Mouse (Mus musculus): ENCODE results near the gene Cfap45. TPM values are rescaled to one million over a fixed set of nuclear protein-coding genes. Genes with fewer than 3 reads are reported as not detected.
A peak's percentile ranks its signal among the peaks of the same experiment; 100 is the strongest.

The Cfap45 gene
- polyA plus RNA-seq, 1 experiment from 2014 or later = 1.4 TPM

GRCm38 (mm10) chr1:172484671-172485070, 35.9 kb upstream of the Cfap45 start:
- WGBS = 58% methylated on average over 13 of the region's 13 CpGs
- Histone ChIP-seq H3K4me3 (replicated peaks) (peak overlapping the region; percentile 71), H3K27me3 (no peaks in the 10 kb centered on the region), H3K4me2 (peak overlapping the region; percentile 83), H3K9me3 (replicated peaks) (no peaks in the 10 kb centered on the region), H3K27ac (no peak overlapping the region), H3K9ac (no peak overlapping the region), H3K36me3 (peaks cover 21% of the 10 kb centered on the region), H3K4me1 (peaks cover 55% of the 10 kb centered on the region)
- no peak for ATAC-seq (replicated peaks; ENCODE audit: low FRiP score)

DNA sequence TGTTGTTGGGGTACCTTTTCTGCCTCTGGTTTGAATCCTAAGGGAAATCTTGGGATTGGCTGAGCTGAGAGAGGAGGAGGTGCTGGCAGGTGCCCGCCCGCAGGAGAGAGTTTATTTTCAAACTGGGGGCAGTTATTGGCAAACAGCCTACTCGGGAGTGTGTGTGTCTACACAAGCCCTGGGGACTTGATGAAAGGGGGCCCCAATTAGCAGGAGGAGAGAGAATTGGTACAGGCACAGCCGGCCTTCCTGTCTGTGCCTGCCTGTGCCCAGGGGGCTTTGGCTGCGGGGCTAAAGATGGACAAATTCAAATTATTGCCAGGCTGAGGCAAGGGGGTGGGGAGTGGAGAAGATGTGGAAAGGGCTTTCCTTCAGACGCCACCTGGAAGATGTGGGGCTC, 34.8 kb upstream of the Cfap45 start:
- 36% methylated on average over 6 of the region's 6 CpGs for WGBS
- ATAC-seq (replicated peaks; ENCODE audit: low FRiP score) = no peak
- Histone ChIP-seq H3K27me3 (no peaks in the 10 kb centered on the region), H3K4me3 (replicated peaks) (no peak overlapping the region), H3K4me1 (peaks cover 60% of the 10 kb centered on the region), H3K4me2 (0 out of 2 replicates have a peak overlapping the region, but pooled peaks have one; percentile 15), H3K36me3 (peaks cover 21% of the 10 kb centered on the region), H3K9ac (no peak overlapping the region), H3K27ac (no peak overlapping the region), H3K9me3 (replicated peaks) (no peaks in the 10 kb centered on the region)

GRCm38 (mm10) chr1:172486236-172486635, 34.4 kb upstream of the Cfap45 start:
- no peak overlapping the region for H3K27ac ChIP-seq
- no peaks in the 10 kb centered on the region for H3K27me3 ChIP-seq
- ATAC-seq (replicated peaks; ENCODE audit: low FRiP score) = no peak
- WGBS = 33% methylated on average over 4 of the region's 4 CpGs
- H3K9me3 ChIP-seq (replicated peaks) = no peaks in the 10 kb centered on the region
- no peak overlapping the region for H3K9ac ChIP-seq
- H3K4me3 ChIP-seq (replicated peaks) = no peak overlapping the region
- peaks cover 56% of the 10 kb centered on the region for H3K4me1 ChIP-seq
- peaks cover 24% of the 10 kb centered on the region for H3K36me3 ChIP-seq
- 0 out of 2 replicates have a peak overlapping the region, but pooled peaks have one; percentile 15 for H3K4me2 ChIP-seq

GRCm38 (mm10) chr1:172486651-172487050, 34.0 kb upstream of the Cfap45 start:
- H3K27me3 ChIP-seq = no peaks in the 10 kb centered on the region
- no peaks in the 10 kb centered on the region for H3K9me3 ChIP-seq (replicated peaks)
- H3K9ac ChIP-seq = no peak overlapping the region
- H3K4me1 ChIP-seq = peaks cover 52% of the 10 kb centered on the region
- no peak overlapping the region for H3K27ac ChIP-seq
- H3K4me2 ChIP-seq = no peak overlapping the region
- peaks cover 28% of the 10 kb centered on the region for H3K36me3 ChIP-seq
- no peak overlapping the region for H3K4me3 ChIP-seq (replicated peaks)
- 64% methylated on average over 5 of the region's 5 CpGs for WGBS
- no peak for ATAC-seq (replicated peaks; ENCODE audit: low FRiP score)

GRCm38 (mm10) chr1:172487859-172488258, 32.7 kb upstream of the Cfap45 start:
- Histone ChIP-seq H3K36me3 (peaks cover 37% of the 10 kb centered on the region), H3K4me1 (peaks cover 45% of the 10 kb centered on the region), H3K9me3 (replicated peaks) (no peaks in the 10 kb centered on the region), H3K4me3 (replicated peaks) (no peak overlapping the region), H3K4me2 (no peak overlapping the region), H3K27ac (no peak overlapping the region), H3K27me3 (no peaks in the 10 kb centered on the region), H3K9ac (no peak overlapping the region)
- ATAC-seq (replicated peaks; ENCODE audit: low FRiP score) = no peak
- 73% methylated on average over 4 of the region's 4 CpGs for WGBS

- Histone ChIP-seq H3K9ac (no peak overlapping the region), H3K27me3 (no peaks in the 10 kb centered on the region), H3K4me2 (no peak overlapping the region), H3K9me3 (replicated peaks) (no peaks in the 10 kb centered on the region), H3K4me1 (peaks cover 36% of the 10 kb centered on the region), H3K4me3 (replicated peaks) (no peak overlapping the region), H3K27ac (no peak overlapping the region), H3K36me3 (peaks cover 42% of the 10 kb centered on the region)
- no peak for ATAC-seq (replicated peaks; ENCODE audit: low FRiP score)
- WGBS = 86% methylated on average over 7 of the region's 7 CpGs
These were observed 31.8 kb upstream of the Cfap45 start for GRCm38 (mm10) chr1:172488831-172489230.

- Histone ChIP-seq H3K9me3 (replicated peaks) (no peaks in the 10 kb centered on the region), H3K4me2 (peak overlapping the region; percentile 57), H3K27ac (0 out of 2 replicates have a peak overlapping the region, but pooled peaks have one; percentile 3), H3K4me3 (replicated peaks) (peak overlapping the region; percentile 33), H3K27me3 (no peaks in the 10 kb centered on the region), H3K4me1 (peaks cover 27% of the 10 kb centered on the region), H3K36me3 (peaks cover 50% of the 10 kb centered on the region), H3K9ac (peak overlapping the region; percentile 31; the same call in 1 of the 2 replicates)
- WGBS = 60% methylated on average over 12 of the region's 12 CpGs
- ATAC-seq (replicated peaks; ENCODE audit: low FRiP score) = peak; percentile 61
These were observed 30.9 kb upstream of the Cfap45 start for GRCm38 (mm10) chr1:172489585-172490250.

DNA sequence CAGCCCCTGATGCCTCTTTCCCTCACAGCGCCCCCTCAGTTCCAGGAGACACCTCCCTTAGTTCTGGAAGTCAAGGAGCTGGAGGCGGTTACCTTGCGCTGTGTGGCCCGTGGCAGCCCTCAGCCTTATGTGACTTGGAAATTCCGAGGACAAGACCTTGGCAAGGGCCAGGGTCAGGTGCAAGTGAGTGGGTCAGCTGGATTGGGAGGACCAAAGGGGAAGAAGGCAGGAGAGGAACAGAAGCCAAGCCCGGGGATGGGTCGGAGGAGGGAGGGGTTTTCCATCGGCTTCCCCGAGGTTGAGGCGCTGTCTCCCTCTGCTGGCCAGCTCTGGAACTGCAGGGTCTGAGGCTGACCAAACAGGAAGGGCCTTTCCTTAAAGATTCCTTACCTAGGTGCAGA, 30.3 kb upstream of the Cfap45 start:
- Histone ChIP-seq H3K4me1 (peaks cover 21% of the 10 kb centered on the region), H3K4me2 (peak overlapping the region; percentile 57), H3K9me3 (replicated peaks) (no peaks in the 10 kb centered on the region), H3K27me3 (no peaks in the 10 kb centered on the region), H3K36me3 (peaks cover 52% of the 10 kb centered on the region), H3K4me3 (replicated peaks) (peak overlapping the region; percentile 33), H3K9ac (peak overlapping the region; percentile 31; the same call in 1 of the 2 replicates), H3K27ac (0 out of 2 replicates have a peak overlapping the region, but pooled peaks have one; percentile 3)
- ATAC-seq (replicated peaks; ENCODE audit: low FRiP score) = peak; percentile 62
- WGBS = 15% methylated on average over 10 of the region's 10 CpGs

GRCm38 (mm10) chr1:172492047-172492446, 28.6 kb upstream of the Cfap45 start:
- H3K4me3 ChIP-seq (replicated peaks) = no peak overlapping the region
- H3K36me3 ChIP-seq = peaks cover 57% of the 10 kb centered on the region
- ATAC-seq (replicated peaks; ENCODE audit: low FRiP score) = no peak
- H3K9ac ChIP-seq = no peak overlapping the region
- no peaks in the 10 kb centered on the region for H3K9me3 ChIP-seq (replicated peaks)
- H3K27me3 ChIP-seq = no peaks in the 10 kb centered on the region
- no peak overlapping the region for H3K4me2 ChIP-seq
- WGBS = 84% methylated on average over 8 of the region's 8 CpGs
- no peak overlapping the region for H3K27ac ChIP-seq
- H3K4me1 ChIP-seq = peaks cover 6% of the 10 kb centered on the region

- no peak overlapping the region for H3K9ac ChIP-seq
- H3K9me3 ChIP-seq (replicated peaks) = no peaks in the 10 kb centered on the region
- ATAC-seq (replicated peaks; ENCODE audit: low FRiP score) = no peak
- no peaks in the 10 kb centered on the region for H3K27me3 ChIP-seq
- H3K36me3 ChIP-seq = peaks cover 66% of the 10 kb centered on the region
- H3K4me1 ChIP-seq = peaks cover 6% of the 10 kb centered on the region
- WGBS = 67% methylated on average over 6 of the region's 6 CpGs
- no peak overlapping the region for H3K4me3 ChIP-seq (replicated peaks)
- H3K4me2 ChIP-seq = no peak overlapping the region
- H3K27ac ChIP-seq = no peak overlapping the region
These were observed 27.1 kb upstream of the Cfap45 start for GRCm38 (mm10) chr1:172493516-172493915.

DNA sequence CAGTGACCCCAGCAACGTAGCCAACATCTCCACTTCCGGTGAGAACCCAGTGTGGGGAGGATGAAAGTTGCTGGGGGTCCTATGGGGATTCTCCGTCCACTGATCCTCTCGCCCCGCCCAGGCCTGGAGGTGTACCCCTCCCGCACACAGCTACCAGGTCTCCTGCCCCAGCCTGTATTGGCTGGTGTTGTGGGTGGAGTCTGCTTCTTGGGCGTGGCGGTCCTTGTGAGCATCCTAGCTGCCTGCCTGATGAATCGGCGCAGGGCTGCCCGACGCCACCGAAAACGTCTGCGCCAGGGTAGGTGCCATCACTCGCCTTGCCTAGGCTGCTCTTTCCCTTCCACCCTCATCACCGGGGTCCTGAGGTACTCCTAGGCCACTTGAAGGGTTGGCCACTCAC, 24.6 kb upstream of the Cfap45 start:
- H3K27ac ChIP-seq = no peak overlapping the region
- no peaks in the 10 kb centered on the region for H3K27me3 ChIP-seq
- H3K9ac ChIP-seq = no peak overlapping the region
- peaks cover 20% of the 10 kb centered on the region for H3K4me1 ChIP-seq
- ATAC-seq (replicated peaks; ENCODE audit: low FRiP score) = no peak
- H3K4me3 ChIP-seq (replicated peaks) = no peak overlapping the region
- WGBS = 86% methylated on average over 17 of the region's 17 CpGs
- H3K4me2 ChIP-seq = no peak overlapping the region
- H3K9me3 ChIP-seq (replicated peaks) = no peaks in the 10 kb centered on the region
- H3K36me3 ChIP-seq = peaks cover 64% of the 10 kb centered on the region

- ATAC-seq (replicated peaks; ENCODE audit: low FRiP score) = no peak
- 81% methylated on average over 10 of the region's 10 CpGs for WGBS
These were observed 23.2 kb upstream of the Cfap45 start for GRCm38 (mm10) chr1:172497428-172497827.

More at GRCm38 (mm10) chr1:172497428-172497827, 23.2 kb upstream of the Cfap45 start:
- no peak overlapping the region for H3K27ac ChIP-seq
- no peak overlapping the region for H3K4me2 ChIP-seq
- H3K4me3 ChIP-seq (replicated peaks) = no peak overlapping the region
- peaks cover 34% of the 10 kb centered on the region for H3K4me1 ChIP-seq
- H3K9me3 ChIP-seq (replicated peaks) = no peaks in the 10 kb centered on the region
- H3K27me3 ChIP-seq = no peaks in the 10 kb centered on the region
- H3K36me3 ChIP-seq = peaks cover 52% of the 10 kb centered on the region
- H3K9ac ChIP-seq = no peak overlapping the region
